In the genomic region with DNA sequence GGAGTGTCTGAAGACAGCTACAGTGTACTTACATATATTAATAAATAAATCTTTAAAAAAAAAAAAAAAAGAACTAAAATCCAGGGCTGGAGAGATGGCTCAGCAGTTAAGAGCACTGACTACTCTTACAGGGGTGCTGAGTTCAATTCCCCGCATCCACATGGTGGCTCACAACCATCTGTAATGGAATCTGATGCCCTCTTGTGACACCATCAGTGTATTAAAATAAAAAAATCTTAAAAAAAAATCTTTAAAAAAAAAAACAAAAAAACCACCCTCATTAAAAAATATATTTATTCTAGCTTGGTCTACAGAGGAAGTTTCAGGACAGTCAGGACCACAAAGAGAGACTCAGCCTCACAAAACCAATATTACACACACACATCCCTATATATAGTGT, we compare ENCODE assay signal across 24 mouse cellular contexts.
"Had no signal": no experiment of that assay in that cellular context is flagged by ENCODE, and none has a peak within 500 bp of the region (broad histone marks: within the 10 kb centered on the region; RNA-seq: fewer than 3 reads in every experiment).

No protein-coding gene starts in this region.

- H3K4me3 ChIP-seq: embryonic facial prominence, embryonic 10.5 days; embryonic facial prominence, embryonic 12.5 days; embryonic facial prominence, embryonic 13.5 days; embryonic facial prominence, embryonic 15.5 days; erythroblast, embryonic 14.5 days; forebrain, embryonic 10.5 days; forebrain, embryonic 12.5 days; forebrain, embryonic 13.5 days; forebrain, embryonic 15.5 days; gastrocnemius, adult 2 months; heart, adult 2 months had no signal

- H3K36me3 ChIP-seq: embryonic facial prominence, embryonic 10.5 days; embryonic facial prominence, embryonic 12.5 days; embryonic facial prominence, embryonic 13.5 days; embryonic facial prominence, embryonic 15.5 days; forebrain, embryonic 10.5 days; forebrain, embryonic 12.5 days; forebrain, embryonic 15.5 days had no signal

- H3K4me2 ChIP-seq: embryonic facial prominence, embryonic 12.5 days; embryonic facial prominence, embryonic 13.5 days; embryonic facial prominence, embryonic 15.5 days; forebrain, embryonic 12.5 days; forebrain, embryonic 13.5 days; forebrain, embryonic 15.5 days had no signal

- DNase-seq: cerebellum, adult 9-11 months; cerebellum, postnatal 10 days; cerebellum, postnatal 14 days; cerebellum, postnatal 25 days; cerebellum, postnatal 36 days; embryo, embryonic 11 days; forebrain, postnatal 0 days; gastrocnemius, adult 2 months; gastrocnemius, postnatal 10 days; gastrocnemius, postnatal 14 days; gastrocnemius, postnatal 25 days; gastrocnemius, postnatal 36 days; heart, adult 11 months; heart, adult 18-20 months; heart, adult 2 months had no signal

- H3K9me3 ChIP-seq: embryonic facial prominence, embryonic 10.5 days; embryonic facial prominence, embryonic 12.5 days; embryonic facial prominence, embryonic 13.5 days; embryonic facial prominence, embryonic 15.5 days; forebrain, embryonic 10.5 days; forebrain, embryonic 12.5 days; forebrain, embryonic 13.5 days; forebrain, embryonic 15.5 days had no signal

- H3K27ac ChIP-seq: embryonic facial prominence, embryonic 10.5 days; embryonic facial prominence, embryonic 12.5 days; embryonic facial prominence, embryonic 13.5 days; embryonic facial prominence, embryonic 15.5 days; forebrain, embryonic 10.5 days; forebrain, embryonic 12.5 days; forebrain, embryonic 13.5 days; forebrain, embryonic 15.5 days; gastrocnemius, adult 2 months; heart, adult 2 months had no signal

- H3K27me3 ChIP-seq: embryonic facial prominence, embryonic 12.5 days; embryonic facial prominence, embryonic 13.5 days; embryonic facial prominence, embryonic 15.5 days; forebrain, embryonic 12.5 days; forebrain, embryonic 13.5 days; forebrain, embryonic 15.5 days had no signal

- H3K9ac ChIP-seq: embryonic facial prominence, embryonic 12.5 days; embryonic facial prominence, embryonic 13.5 days; embryonic facial prominence, embryonic 15.5 days; forebrain, embryonic 12.5 days; forebrain, embryonic 13.5 days; forebrain, embryonic 15.5 days; forebrain, postnatal 0 days had no signal

- H3K4me1 ChIP-seq: embryonic facial prominence, embryonic 12.5 days; embryonic facial prominence, embryonic 13.5 days; embryonic facial prominence, embryonic 15.5 days had no signal
